Mouse (Mus musculus) cerebellum, postnatal 10 days (tissue): Measurements from ENCODE around the gene Sec13.
"Not testable (repeated sequence)": the region's sequence is repeated elsewhere in the genome, so short reads cannot be mapped to it uniquely, and the experiment has no call there.

Source experiments
- DNase-seq, 2 experiments: peaks; one replicate each; pipeline ENCODE4 v3.0.0; 2021; ENCODE audit warnings: mixed read lengths in 2 of 2

Gene Sec13

DNA sequence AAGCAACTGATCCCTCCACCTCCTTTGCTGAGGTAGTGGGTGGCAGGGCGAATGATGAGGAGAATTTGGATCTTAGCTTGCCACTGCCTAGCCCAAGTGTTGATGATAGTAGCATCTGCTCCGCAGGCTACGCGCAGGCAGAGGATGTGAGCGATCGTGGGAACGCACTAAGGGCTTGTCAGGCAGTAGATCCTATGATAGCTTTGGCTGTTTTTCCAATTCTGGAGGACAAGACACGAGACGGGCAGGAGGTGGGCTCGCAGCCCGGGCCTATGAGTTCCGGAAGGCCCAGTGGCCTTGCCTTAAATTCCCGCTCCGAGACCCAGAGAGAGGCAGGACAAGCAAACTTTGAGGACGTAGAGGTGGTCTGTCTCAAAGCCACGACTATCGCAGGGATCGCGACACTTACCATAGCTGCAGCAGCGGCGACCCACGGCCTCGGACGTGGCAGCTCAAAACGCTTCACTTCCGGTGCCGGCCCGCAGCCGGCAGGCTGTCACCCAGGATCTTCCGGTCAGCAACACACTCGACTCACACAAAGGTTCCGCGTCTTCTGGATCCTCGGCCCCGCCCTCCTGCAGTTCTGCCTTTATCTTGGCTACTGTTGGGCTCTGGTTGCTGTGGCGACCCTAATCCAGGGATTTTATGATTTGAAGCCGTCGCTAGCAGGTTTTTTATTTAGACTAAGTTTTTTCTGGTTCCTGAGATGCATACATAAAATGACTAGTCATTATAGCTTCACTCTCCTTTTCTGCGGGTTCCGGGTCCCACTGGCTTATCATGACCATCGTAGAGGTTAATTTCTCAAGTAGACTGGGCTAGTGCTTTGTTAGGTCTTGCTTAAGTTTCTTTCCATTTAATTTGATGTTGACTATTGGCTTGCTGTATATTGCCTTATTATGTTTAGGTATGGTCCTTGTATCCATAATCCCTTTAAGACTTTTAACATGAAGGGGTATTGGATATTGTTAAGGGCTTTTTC lies at the start of gene Sec13:
TSS of gene Sec13 (minus strand) at position 508 of the 982 bp plus-strand sequence.
- DNase-seq = peak; percentile 91 to 93

- DNase-seq = no peak
Observed at GRCm38 (mm10) chr6:113787459-113787968, 47.0 kb upstream of the Sec13 start.

DNA sequence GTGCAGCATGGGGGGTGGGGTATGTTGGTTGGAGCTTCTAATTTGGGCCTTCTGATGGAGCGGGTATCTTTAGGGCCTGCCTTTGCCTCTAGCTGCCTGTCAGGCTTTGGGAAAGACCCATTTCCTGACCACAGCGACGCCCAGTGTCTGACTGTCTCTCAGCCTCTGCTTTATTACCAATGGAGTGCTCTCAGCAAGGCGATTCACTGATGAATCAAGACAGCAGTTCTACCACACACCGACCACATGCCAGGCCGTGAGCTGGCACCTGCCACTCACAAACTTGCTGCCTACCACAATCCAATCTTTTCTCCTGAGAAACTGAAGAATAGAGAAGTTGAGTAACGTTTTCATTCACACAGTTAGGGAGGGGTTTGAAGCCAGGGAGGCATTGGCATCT lies 45.1 kb upstream of the Sec13 start:
- no peak for DNase-seq

DNA sequence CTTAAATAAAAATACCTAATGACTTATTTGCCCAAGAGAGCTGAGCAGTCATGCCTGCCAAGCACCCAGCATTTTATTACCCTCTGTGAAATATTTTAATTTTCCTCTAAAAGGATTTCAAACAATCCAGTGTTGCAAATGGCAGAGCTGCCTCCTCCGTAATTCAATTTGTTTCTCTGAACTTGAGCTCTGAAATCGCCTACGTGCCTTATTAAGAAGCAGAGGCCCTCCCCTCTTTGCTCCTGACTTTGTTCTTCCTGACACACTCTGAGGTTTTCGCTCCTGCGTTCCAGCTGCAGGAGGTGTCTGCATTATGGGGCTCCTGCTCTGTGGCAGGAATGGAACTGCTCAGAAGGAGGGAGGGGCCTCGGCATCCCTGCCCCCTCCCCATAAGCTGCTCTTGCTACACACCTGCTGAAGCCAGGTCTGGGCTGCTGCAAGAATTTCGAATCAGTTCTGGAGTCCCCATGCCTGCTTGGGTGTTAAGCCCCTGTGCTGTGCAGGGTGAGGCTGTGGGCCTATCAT lies 37.7 kb upstream of the Sec13 start:
- no peak for DNase-seq

- no peak for DNase-seq
Observed at GRCm38 (mm10) chr6:113768804-113769203, 28.3 kb upstream of the Sec13 start.

DNA sequence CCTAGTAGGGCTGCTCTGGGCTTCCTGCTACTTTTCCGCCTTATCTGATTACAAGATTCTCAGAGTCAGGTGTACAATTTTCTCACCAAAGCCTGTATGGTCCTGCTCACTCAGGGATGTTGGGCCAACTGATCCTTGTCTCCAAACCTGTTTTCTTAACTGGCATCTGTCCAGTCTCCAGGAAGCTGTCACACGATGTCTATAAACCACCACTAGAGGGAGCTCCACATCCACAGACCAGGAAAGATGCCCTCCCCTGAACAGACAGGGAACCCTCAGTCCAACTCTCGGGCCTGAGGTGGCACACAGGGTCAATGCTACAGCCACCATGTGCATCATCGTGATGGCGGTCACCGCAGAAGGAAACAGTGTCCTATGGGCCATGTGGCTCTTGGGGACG lies 21.1 kb upstream of the Sec13 start:
- peak; percentile 80 to 91 for DNase-seq

DNA sequence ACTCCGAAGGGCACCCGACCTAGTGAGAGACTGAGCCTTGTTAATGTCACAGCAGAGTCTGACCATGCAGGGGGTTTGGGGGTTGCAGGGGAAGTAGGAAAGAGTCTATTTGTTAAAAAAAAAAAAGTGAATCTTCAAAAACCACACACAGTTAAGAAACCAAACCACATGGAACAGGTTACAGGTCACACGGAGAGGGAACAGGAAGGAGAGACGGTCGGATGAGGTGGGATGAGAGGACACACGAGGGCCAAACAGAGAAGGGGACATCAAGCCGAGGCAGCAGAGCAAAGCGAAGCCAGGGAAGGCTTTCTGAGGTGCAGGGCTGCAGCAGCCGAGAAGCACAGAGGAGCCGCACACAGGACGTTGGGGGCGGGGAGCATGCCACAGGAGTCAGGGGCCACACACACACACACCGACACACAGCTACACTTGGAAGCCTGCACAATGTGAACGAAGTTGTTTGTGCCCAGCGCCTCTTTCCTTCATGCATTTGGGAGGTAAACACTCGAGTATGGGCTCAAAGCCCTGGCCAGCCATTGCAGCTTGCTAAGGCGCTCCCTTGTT lies 8.7 kb upstream of the Sec13 start:
- no peak for DNase-seq

- no peak for DNase-seq
Observed at GRCm38 (mm10) chr6:113748351-113748750, 7.8 kb upstream of the Sec13 start.

DNA sequence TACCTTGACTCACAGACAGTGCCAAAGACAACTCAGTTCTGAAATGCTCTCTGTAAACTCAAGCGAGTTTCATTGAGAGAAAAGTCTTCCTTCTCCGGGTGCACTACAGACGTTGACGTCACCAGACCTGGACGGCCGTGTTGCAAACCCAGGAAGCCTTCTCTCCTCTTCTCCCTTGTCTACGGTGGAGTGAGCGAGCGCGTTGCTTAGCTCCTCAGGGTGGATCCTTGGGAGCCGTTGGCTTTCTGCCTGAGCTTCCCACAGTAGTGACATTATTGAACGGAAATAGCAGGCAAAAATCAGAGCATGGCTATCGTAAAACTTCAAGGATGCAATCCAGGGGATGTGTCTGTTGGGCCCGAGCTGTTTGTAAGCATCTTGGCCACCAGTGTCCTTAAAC lies 6.7 kb upstream of the Sec13 start:
- no peak for DNase-seq

GRCm38 (mm10) chr6:113745117-113745516 lies 4.6 kb upstream of the Sec13 start:
- no peak for DNase-seq

DNA sequence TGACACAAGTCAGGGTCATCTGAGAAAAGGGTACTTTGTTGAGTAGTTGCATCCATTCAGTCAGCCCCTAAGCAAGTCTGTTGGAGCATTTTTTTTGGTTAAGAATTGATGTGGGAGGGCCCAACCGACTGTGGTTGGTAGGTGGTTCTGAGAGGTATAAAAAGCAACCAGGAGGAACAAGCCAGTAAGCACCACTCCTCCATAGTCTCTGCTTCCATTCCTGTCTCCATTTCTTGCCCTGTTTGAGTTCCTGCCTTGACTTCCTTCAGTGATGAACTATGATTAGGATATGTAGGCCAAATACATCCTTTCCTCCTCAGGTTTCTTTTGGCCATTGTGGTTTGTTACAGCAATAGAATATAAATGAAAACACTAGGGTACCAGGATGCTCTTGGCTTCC lies 2.6 kb upstream of the Sec13 start:
- DNase-seq = no peak

DNA sequence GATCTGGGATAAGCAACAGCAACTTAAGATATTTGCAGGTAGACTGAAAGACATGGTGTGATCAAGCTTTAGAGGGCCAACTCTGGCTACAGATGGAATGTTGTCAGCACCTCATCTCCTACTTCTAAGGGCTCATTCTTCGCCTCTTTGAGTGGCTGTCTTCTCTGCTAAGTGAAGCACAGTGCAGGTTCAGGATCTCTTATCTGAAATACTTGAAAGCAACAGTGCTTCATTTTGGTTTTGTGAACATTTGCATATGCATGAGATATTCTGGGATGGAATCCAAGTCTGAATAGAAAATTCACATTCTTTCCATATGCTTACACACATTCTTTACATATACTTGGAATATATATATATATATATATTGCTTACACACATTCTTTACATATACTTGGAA lies 1.8 kb upstream of the Sec13 start:
- no peak for DNase-seq

DNA sequence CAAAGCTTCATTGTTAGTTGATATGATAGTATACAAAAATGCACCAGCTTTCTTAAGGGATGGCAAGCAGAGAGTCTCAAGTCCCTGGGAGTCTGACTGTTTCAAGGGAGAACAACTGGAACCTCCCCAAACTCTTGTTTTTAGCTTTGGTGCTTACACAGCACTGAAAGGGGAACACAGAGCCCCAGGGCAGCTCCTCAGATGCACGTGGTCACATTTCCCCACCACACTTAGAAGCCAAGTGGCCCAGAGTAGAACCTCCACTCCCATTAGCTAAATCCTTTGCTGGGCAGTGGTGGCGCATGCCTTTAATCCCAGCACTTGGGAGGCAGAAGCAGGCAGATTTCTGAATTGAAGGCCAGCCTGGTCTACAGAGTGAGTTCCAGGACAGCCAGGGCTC lies 882 bp upstream of the Sec13 start:
- no peak for DNase-seq

DNA sequence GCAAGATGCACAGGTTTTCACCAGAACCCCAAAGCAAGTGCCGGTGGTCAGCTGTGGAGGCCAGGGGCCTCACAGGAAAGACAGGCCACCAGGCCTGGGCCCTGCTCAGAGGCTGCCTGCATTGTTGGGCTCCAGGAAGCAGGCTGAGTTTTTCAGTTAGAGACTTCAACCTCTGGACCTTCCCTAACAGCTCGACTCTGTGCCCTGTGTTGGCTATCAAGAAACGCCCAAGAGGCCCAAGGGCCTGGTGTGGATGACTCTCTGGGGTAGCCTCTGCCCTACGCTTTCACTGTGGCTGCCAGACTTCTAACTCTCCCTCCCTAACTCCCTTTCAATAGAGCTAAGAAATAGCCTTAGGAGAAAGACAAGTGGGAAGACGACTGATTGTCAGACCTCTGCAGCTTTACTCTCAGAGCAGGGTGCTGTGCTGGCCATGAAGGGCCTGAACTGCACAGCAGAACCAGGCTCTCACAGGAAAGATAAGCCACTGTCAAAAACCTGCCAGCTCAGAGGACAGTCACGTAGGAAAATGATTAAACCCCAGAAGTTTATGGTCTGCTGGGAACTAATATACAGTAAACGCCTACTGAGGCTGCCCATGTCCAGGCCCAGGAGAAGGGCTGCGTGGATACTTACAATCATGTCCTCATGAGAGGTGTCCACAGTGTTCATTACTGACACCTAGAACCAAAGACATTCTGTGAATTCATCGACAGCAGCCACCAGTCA lies 3.1 kb downstream of the Sec13 start:
- DNase-seq = no peak

GRCm38 (mm10) chr6:113731296-113731695 lies 9.2 kb downstream of the Sec13 start:
- DNase-seq = no peak

DNA sequence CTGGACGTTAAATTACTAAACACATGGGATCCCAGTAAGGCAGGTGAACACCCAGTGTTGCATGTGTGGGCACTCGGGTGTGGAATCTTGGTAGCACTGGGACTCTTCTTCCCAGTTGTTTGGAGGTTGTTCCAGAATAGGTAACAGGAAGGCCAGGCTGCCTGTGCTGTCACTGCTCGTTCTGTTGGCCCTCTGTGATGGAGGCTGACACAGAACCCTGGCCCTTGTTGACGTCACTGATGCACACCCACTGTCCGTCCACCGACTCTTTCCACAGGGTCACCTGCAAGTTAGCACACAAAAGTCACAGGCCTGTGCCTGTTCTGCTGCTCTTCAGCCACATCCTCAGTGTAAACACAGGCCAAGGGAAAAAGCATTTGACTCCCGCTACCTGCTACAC lies 12.4 kb downstream of the Sec13 start:
- DNase-seq = no peak

GRCm38 (mm10) chr6:113721061-113721460 lies 19.5 kb downstream of the Sec13 start:
- no peak for DNase-seq

DNA sequence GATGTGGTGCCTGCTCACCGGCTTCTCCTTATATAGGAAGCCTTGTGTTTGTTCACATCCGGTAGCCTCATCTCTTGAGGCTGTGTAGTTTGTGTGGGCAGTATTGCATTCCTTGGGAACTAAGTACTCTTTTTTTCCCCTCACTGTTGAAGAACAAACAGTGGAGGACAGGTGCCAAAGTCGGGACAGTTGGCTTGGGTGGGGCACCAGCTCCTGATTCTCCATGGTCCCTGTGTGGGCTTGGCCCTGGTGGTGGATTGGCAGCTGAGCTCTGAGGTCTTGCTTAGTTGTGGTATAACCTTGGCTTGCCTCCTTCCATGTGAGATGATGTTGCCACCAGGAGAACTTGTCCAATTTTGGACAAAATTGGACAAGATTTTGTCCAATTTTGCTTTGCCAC lies 20.7 kb downstream of the Sec13 start, which contains the start of gene Ghrl:
TSS of gene Ghrl (minus strand) at position 3 of the 400 bp plus-strand sequence.
- no peak for DNase-seq

DNA sequence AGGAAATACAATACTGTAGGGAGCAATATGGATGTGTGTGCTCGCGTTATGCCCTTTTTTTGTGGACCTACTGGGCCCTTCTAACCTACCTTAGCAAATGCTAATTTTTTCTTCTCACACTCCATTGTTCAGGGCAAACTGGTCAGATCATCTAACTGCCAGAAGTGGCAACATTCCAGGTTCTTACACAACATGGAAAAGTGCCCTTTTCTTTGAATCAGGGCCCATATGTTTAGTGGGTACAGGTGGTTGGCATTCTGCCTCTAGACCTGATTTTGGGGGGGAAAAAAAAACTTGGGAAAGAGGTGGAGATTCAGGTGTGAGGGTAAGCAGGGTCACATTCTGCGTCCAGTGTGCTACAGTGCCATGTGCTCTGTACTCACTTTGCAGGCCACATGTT lies 23.0 kb downstream of the Sec13 start:
- DNase-seq = no peak

GRCm38 (mm10) chr6:113714797-113715196 lies 25.7 kb downstream of the Sec13 start:
- DNase-seq = no peak

DNA sequence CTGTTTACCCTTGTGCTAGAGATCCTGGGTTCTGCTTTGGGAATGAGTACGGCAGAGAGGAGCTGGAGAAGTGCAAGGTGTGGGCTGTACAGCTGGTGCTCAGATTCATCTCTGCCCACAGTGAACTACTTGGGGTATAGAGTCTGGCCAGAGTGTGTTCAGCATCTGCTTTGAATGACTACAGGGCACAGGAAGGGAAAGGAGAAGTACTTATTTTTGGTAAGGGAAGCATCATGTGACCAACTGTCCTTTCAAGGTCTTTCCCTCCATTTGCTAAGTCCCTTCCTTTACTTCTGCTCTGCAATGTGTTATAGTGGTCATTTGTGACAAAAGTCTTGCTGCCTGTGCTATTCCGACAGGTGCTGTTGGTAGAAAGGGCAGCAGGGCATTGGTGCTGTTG lies 26.3 kb downstream of the Sec13 start:
- no peak for DNase-seq

GRCm38 (mm10) chr6:113713389-113713788 lies 27.2 kb downstream of the Sec13 start:
- not testable (repeated sequence) for DNase-seq

GRCm38 (mm10) chr6:113712718-113713117 lies 27.8 kb downstream of the Sec13 start:
- DNase-seq = no peak
